Mouse (Mus musculus): ENCODE results near the gene Mief2. TPM values are rescaled to one million over a fixed set of nuclear protein-coding genes. Genes with fewer than 3 reads are reported as not detected.

The Mief2 gene
- total RNA-seq (2014; rRNA removed; ENCODE audit: low replicate concordance) (26.5 and 27.4 TPM in 2 replicates), polyA plus RNA-seq (2015; fragmentation: Nextera tagmentation; extraction: Ambion mirVana) (19.5 and 20.4 TPM in 2 replicates)

- peaks cover 22% of the 10 kb centered on the region for H3K4me1 ChIP-seq (ENCODE audit: control insufficient read depth, insufficient read depth)
- H3K27ac ChIP-seq (ENCODE audit: low read depth) = peak within 1 kb of the TSS; percentile 91
- DNase-seq (ENCODE audit: low spot score) = peak; percentile 97
- no peak for TF ChIP-seq EP300 (IDR thresholded peaks at IDR 0.05; ENCODE audit: low read depth)
- TF ChIP-seq CTCF (IDR thresholded peaks at IDR 0.05; ENCODE audit: low read depth) = no peak; the same call in 1 of the 2 replicates
- H3K4me2 ChIP-seq (ENCODE audit: low read depth, low read length) = peak within 1 kb of the TSS; percentile 61
- peaks cover 41% of the 10 kb centered on the region for H3K36me3 ChIP-seq (replicated peaks; ENCODE audit: control insufficient read depth, insufficient read depth, low read length)
- H3K27me3 ChIP-seq (ENCODE audit: control insufficient read depth, insufficient read depth, low read length) = no peaks in the 10 kb centered on the region
- under 1% methylated on average over 44 of the region's 44 CpGs for WGBS
- peak within 1 kb of the TSS; percentile 91 for H3K9ac ChIP-seq (replicated peaks; ENCODE audit: low read depth, low read length)
- peak; percentile 89 for ATAC-seq (ENCODE audit: insufficient read depth, low read depth)
- no peaks in the 10 kb centered on the region for H3K9me3 ChIP-seq (replicated peaks; ENCODE audit: control insufficient read depth, low read length)
- peak within 1 kb of the TSS; percentile 89 for H3K4me3 ChIP-seq (ENCODE audit: low read depth, low read length)
These were observed at the start of gene Mief2 for GRCm38 (mm10) chr11:60728260-60728761. Gene Mief2 (plus strand): TSS chr11:60728398.

GRCm38 (mm10) chr11:60696165-60696564 lies 32.0 kb upstream of the Mief2 start:
- WGBS = 77% methylated on average over 1 of the region's 1 CpGs
- Histone ChIP-seq H3K9ac (replicated peaks; ENCODE audit: low read depth, low read length) (no peak overlapping the region), H3K4me3 (ENCODE audit: low read depth, low read length) (no peak overlapping the region), H3K4me2 (ENCODE audit: low read depth, low read length) (no peak overlapping the region), H3K4me1 (ENCODE audit: control insufficient read depth, insufficient read depth) (peaks cover 15% of the 10 kb centered on the region), H3K27ac (ENCODE audit: low read depth) (no peak overlapping the region), H3K27me3 (ENCODE audit: control insufficient read depth, insufficient read depth, low read length) (no peaks in the 10 kb centered on the region), H3K9me3 (replicated peaks; ENCODE audit: control insufficient read depth, low read length) (no peaks in the 10 kb centered on the region), H3K36me3 (replicated peaks; ENCODE audit: control insufficient read depth, insufficient read depth, low read length) (no peaks in the 10 kb centered on the region)
- TF ChIP-seq CTCF (IDR thresholded peaks at IDR 0.05; ENCODE audit: low read depth) = no peak
- TF ChIP-seq EP300 (IDR thresholded peaks at IDR 0.05; ENCODE audit: low read depth) = no peak
- no peak for DNase-seq (ENCODE audit: low spot score)
- ATAC-seq (ENCODE audit: insufficient read depth, low read depth) = no peak

- Histone ChIP-seq H3K4me2 (ENCODE audit: low read depth, low read length) (no peak overlapping the region), H3K9me3 (replicated peaks; ENCODE audit: control insufficient read depth, low read length) (no peaks in the 10 kb centered on the region), H3K9ac (replicated peaks; ENCODE audit: low read depth, low read length) (no peak overlapping the region), H3K27ac (ENCODE audit: low read depth) (no peak overlapping the region), H3K36me3 (replicated peaks; ENCODE audit: control insufficient read depth, insufficient read depth, low read length) (no peaks in the 10 kb centered on the region), H3K27me3 (ENCODE audit: control insufficient read depth, insufficient read depth, low read length) (no peaks in the 10 kb centered on the region), H3K4me3 (ENCODE audit: low read depth, low read length) (no peak overlapping the region), H3K4me1 (ENCODE audit: control insufficient read depth, insufficient read depth) (peaks cover 17% of the 10 kb centered on the region)
- no peak for ATAC-seq (ENCODE audit: insufficient read depth, low read depth)
- no peak for TF ChIP-seq EP300 (IDR thresholded peaks at IDR 0.05; ENCODE audit: low read depth)
- peak; percentile 61 for TF ChIP-seq CTCF (IDR thresholded peaks at IDR 0.05; ENCODE audit: low read depth)
- 56% methylated on average over 2 of the region's 2 CpGs for WGBS
- DNase-seq (ENCODE audit: low spot score) = peak; percentile 67
These were observed 30.6 kb upstream of the Mief2 start for GRCm38 (mm10) chr11:60697561-60697960.

- peak; percentile 83 for DNase-seq (ENCODE audit: low spot score)
- peak overlapping the region; percentile 75 for H3K4me2 ChIP-seq (ENCODE audit: low read depth, low read length)
- H3K27me3 ChIP-seq (ENCODE audit: control insufficient read depth, insufficient read depth, low read length) = no peaks in the 10 kb centered on the region
- 4% methylated on average over 22 of the region's 22 CpGs for WGBS
- peak; percentile 59 for ATAC-seq (ENCODE audit: insufficient read depth, low read depth)
- H3K9ac ChIP-seq (replicated peaks; ENCODE audit: low read depth, low read length) = peak overlapping the region; percentile 88; the same call in 1 of the 2 replicates
- H3K27ac ChIP-seq (ENCODE audit: low read depth) = peak overlapping the region; percentile 86
- peak overlapping the region; percentile 80 for H3K4me3 ChIP-seq (ENCODE audit: low read depth, low read length)
- peaks cover 17% of the 10 kb centered on the region for H3K4me1 ChIP-seq (ENCODE audit: control insufficient read depth, insufficient read depth)
- H3K9me3 ChIP-seq (replicated peaks; ENCODE audit: control insufficient read depth, low read length) = no peaks in the 10 kb centered on the region
- TF ChIP-seq CTCF (IDR thresholded peaks at IDR 0.05; ENCODE audit: low read depth) (no peak), EP300 (IDR thresholded peaks at IDR 0.05; ENCODE audit: low read depth) (peak; percentile 8; the same call in 1 of the 2 replicates)
- no peaks in the 10 kb centered on the region for H3K36me3 ChIP-seq (replicated peaks; ENCODE audit: control insufficient read depth, insufficient read depth, low read length)
These were observed 29.2 kb upstream of the Mief2 start for GRCm38 (mm10) chr11:60698806-60699523.

- WGBS = under 1% methylated on average over 67 of the region's 73 CpGs
- no peaks in the 10 kb centered on the region for H3K36me3 ChIP-seq (replicated peaks; ENCODE audit: control insufficient read depth, insufficient read depth, low read length)
- ATAC-seq (ENCODE audit: insufficient read depth, low read depth) (peak; percentile 87), DNase-seq (ENCODE audit: low spot score) (peak; percentile 77)
- peak within 1 kb of the TSS; percentile 75 for H3K4me2 ChIP-seq (ENCODE audit: low read depth, low read length)
- peak within 1 kb of the TSS; percentile 86 for H3K27ac ChIP-seq (ENCODE audit: low read depth)
- peaks cover 17% of the 10 kb centered on the region for H3K4me1 ChIP-seq (ENCODE audit: control insufficient read depth, insufficient read depth)
- no peak for TF ChIP-seq EP300 (IDR thresholded peaks at IDR 0.05; ENCODE audit: low read depth)
- no peak for TF ChIP-seq CTCF (IDR thresholded peaks at IDR 0.05; ENCODE audit: low read depth)
- peak within 1 kb of the TSS; percentile 80 for H3K4me3 ChIP-seq (ENCODE audit: low read depth, low read length)
- no peaks in the 10 kb centered on the region for H3K27me3 ChIP-seq (ENCODE audit: control insufficient read depth, insufficient read depth, low read length)
- peak within 1 kb of the TSS; percentile 88 for H3K9ac ChIP-seq (replicated peaks; ENCODE audit: low read depth, low read length)
- H3K9me3 ChIP-seq (replicated peaks; ENCODE audit: control insufficient read depth, low read length) = no peaks in the 10 kb centered on the region
These were observed 28.6 kb upstream of the Mief2 start, which contains the start of gene Llgl1 for GRCm38 (mm10) chr11:60699524-60700075. Gene Llgl1 (plus strand): TSS chr11:60699723.
